Mouse (Mus musculus) ES-Bruce4 (cell line): ENCODE data around the gene Hoxa5. TPM values are rescaled to one million over a fixed set of nuclear protein-coding genes. Genes with fewer than 3 reads are reported as not detected.

Experiments used
- H3K27ac ChIP-seq: 2 replicates; pipeline ENCODE4 v1.5.1; 2012; ENCODE audit warnings: low read length, inconsistent platforms; ENCODE audit not compliant: insufficient read depth
- H3K27me3 ChIP-seq: 2 replicates; pipeline ENCODE4 v1.6.1; 2012; ENCODE audit warnings: mild to moderate bottlenecking, low read length, inconsistent platforms; ENCODE audit not compliant: control insufficient read depth, poor library complexity, insufficient read depth, severe bottlenecking
- H3K36me3 ChIP-seq: 2 replicates; pipeline ENCODE4 v1.6.1; 2012; ENCODE audit warnings: inconsistent platforms, mild to moderate bottlenecking, low read length, moderate library complexity; ENCODE audit not compliant: control insufficient read depth, poor library complexity, insufficient read depth, severe bottlenecking
- H3K4me1 ChIP-seq: one replicate; pipeline ENCODE4 v1.8.1; 2011; ENCODE audit warnings: low read length; ENCODE audit not compliant: control insufficient read depth, insufficient read depth
- H3K4me3 ChIP-seq: 2 replicates; pipeline ENCODE4 v1.5.1; 2011; ENCODE audit warnings: low read depth, mild to moderate bottlenecking, low read length
- H3K9ac ChIP-seq: 2 replicates; pipeline ENCODE4 v1.6.1; 2012; ENCODE audit warnings: low read depth, mild to moderate bottlenecking, inconsistent platforms; ENCODE audit not compliant: poor library complexity, severe bottlenecking
- H3K9me3 ChIP-seq: replicated peaks from 2 replicates; pipeline ENCODE4 v1.6.1; 2012; ENCODE audit warnings: mild to moderate bottlenecking, low read length, inconsistent platforms; ENCODE audit not compliant: control insufficient read depth, poor library complexity, insufficient read depth, severe bottlenecking
- CTCF ChIP-seq: IDR thresholded peaks from one replicate; pipeline ENCODE4 v1.8.1; 2011; ENCODE audit warnings: low read depth, low read length
- EP300 ChIP-seq: IDR thresholded peaks from 2 replicates; pipeline ENCODE4 v1.6.1; 2011; ENCODE audit warnings: low read depth, low read length; ENCODE audit not compliant: insufficient read depth
- POLR2A ChIP-seq: IDR thresholded peaks from one replicate; pipeline ENCODE4 v1.8.1; 2011; ENCODE audit warnings: low read length; ENCODE audit not compliant: insufficient read depth
- polyA plus RNA-seq: library from polyadenylated mRNA; stranded (reverse); fragments of >200 nt; gene quantifications from 2 replicates; pipeline ENCODE4 v1.2.4, GENCODE M21; 2011; ENCODE audit warnings: low read depth; ENCODE audit not compliant: missing spikeins, insufficient read depth, insufficient read length

The Hoxa5 gene
- polyA plus RNA-seq, 1 experiment: not detected

DNA sequence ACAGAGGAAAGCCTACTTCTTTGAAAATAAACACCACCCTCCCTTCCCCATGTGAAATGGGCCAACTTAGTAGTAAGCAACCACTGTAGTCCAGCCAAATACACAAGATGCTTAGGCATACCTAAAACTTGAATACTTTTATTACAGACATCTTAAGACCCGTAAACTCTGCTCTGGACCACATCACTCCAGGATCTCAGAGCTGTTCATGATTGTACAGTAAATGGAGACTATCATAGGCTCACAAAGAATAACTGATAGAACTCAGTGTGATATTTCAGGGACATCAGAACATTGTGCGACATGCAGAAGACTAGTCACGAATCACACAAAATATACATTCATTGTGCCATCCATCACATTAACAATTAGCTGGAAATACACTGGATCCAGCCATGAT lies 48.9 kb downstream of the Hoxa5 start:
- Histone ChIP-seq H3K9me3 (no peaks in the 10 kb centered on the region), H3K36me3 (no peaks in the 10 kb centered on the region), H3K9ac (no peak overlapping the region), H3K27me3 (peaks cover 24% of the 10 kb centered on the region), H3K27ac (no peak overlapping the region), H3K4me1 (peaks cover 4% of the 10 kb centered on the region), H3K4me3 (no peak overlapping the region)
- no peak for TF ChIP-seq EP300
- TF ChIP-seq POLR2A: no peak

DNA sequence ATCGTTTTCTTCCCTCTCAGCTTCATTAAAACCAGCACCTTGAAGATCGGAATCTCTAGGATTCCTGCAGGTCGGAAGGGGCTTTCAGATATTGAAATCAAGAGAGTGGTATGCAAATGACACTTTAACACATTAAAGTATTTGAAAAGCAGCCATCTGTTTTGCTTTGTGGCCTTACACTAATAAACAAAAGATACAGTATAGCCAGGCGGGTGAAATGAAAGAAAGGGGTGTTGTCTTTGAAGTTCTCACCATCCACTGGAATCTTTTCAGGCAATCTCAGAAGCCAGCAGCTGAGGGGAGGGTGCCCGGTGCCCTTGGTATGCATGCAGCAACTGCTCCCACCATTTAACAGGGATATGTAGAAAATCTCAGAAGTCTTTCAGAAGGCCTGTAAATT lies 50.3 kb downstream of the Hoxa5 start:
- Histone ChIP-seq H3K4me3 (no peak overlapping the region), H3K27ac (no peak overlapping the region), H3K4me1 (no peaks in the 10 kb centered on the region), H3K9ac (no peak overlapping the region), H3K27me3 (peaks cover 29% of the 10 kb centered on the region), H3K36me3 (no peaks in the 10 kb centered on the region), H3K9me3 (no peaks in the 10 kb centered on the region)
- no peak for TF ChIP-seq CTCF
- no peak for TF ChIP-seq POLR2A
- no peak for TF ChIP-seq EP300

DNA sequence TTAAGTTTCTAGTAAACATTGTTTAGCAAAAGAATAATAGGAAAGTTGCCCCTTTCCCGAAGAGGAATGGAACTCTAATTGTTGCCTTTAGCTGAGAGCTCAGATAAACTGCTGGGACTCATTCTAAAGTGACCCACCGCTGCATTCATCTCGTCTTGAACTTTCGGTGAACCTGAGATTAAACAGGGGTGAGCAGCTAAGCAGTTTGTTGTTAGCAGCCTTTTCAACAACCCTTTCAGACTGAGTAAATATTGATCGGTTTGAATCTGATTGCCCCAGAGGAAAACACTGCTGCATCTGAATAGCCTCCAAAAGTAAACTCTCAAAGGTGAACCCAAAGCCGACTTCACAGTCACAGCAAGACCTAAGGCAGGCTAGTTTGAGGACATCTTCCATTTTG lies 51.1 kb downstream of the Hoxa5 start:
- Histone ChIP-seq H3K4me1 (no peaks in the 10 kb centered on the region), H3K27me3 (peaks cover 29% of the 10 kb centered on the region), H3K4me3 (no peak overlapping the region), H3K36me3 (no peaks in the 10 kb centered on the region), H3K27ac (no peak overlapping the region), H3K9ac (no peak overlapping the region), H3K9me3 (no peaks in the 10 kb centered on the region)
- no peak for TF ChIP-seq EP300
- TF ChIP-seq POLR2A: no peak
- TF ChIP-seq CTCF: no peak

DNA sequence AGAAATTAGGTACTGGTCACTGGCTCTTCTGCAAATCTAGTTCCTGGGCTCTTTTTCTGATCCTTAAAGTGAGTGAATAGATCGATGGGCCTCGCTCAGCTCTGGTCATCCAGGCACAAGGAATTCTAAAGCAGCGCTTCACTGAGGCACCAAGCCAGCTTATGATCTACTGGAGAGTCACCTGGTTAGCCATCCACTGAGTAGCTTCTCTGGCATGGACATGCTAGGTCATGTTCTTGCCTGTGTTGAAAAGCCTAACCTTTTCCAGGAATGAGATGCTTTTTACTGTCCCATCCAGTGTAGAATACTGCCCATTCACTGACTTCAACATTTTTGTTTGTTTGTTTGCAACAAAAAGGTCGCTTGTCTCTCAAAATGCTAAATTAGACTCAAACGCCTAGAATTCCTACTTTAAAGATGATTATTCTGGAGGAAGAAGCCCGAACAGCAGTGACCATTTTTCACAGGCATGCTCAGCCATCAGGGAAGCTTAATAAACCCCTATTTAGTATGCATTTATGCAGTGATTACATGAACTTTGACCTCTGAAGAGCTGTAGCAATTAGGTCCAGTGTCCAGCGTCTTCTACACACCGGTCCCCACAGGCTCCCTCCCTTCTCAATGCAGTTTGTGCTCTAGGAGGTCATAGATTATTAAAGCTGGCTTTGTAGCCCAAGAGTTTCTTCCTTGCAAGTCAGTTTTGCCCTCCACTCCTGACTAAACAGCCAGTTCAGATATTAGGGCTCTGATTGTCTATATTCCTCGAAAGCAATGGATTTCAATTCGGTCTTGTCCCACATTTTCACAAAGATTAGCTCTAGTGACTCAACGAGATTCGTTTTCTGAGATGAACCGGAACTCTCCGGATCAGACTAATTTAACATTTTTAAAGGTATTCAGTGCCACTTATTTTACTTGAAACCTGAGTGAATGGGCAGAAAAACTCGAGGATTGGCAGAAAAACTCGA lies 51.9 kb downstream of the Hoxa5 start:
- Histone ChIP-seq H3K9me3 (no peaks in the 10 kb centered on the region), H3K9ac (no peak overlapping the region), H3K27me3 (peaks cover 29% of the 10 kb centered on the region), H3K27ac (no peak overlapping the region), H3K4me1 (no peaks in the 10 kb centered on the region), H3K36me3 (no peaks in the 10 kb centered on the region), H3K4me3 (no peak overlapping the region)
- no peak for TF ChIP-seq EP300
- no peak for TF ChIP-seq CTCF
- TF ChIP-seq POLR2A: no peak

Other genes with a start within 250 kb of the Hoxa5 start
- 42.9 and 43.0 TPM in 2 replicates for gene Skap2, start 192.0 kb downstream of the Hoxa5 start, polyA plus RNA-seq
- gene Hoxa1, start 46.3 kb downstream of the Hoxa5 start, polyA plus RNA-seq: 2.7 and 2.9 TPM in 2 replicates
- gene Hoxa2, start 39.8 kb downstream of the Hoxa5 start, polyA plus RNA-seq: not detected in 2 replicates
- gene 5730596B20Rik, start 27.1 kb downstream of the Hoxa5 start, polyA plus RNA-seq: not detected in 2 replicates
- gene Hoxa4, start 12.8 kb downstream of the Hoxa5 start, polyA plus RNA-seq: not detected in 2 replicates
- gene Hoxa6, start 4.1 kb upstream of the Hoxa5 start, polyA plus RNA-seq: not detected in 2 replicates
- gene Hoxa3, start 8.7 kb upstream of the Hoxa5 start, polyA plus RNA-seq: 0.25 TPM in 1 of 2 replicates, not detected in the other
- not detected in 2 replicates for gene Gm28308, start 8.8 kb upstream of the Hoxa5 start, polyA plus RNA-seq
- gene Hoxa7, start 17.3 kb upstream of the Hoxa5 start, polyA plus RNA-seq: 0.65 and 1.4 TPM in 2 replicates
- gene Hoxa9, start 26.5 kb upstream of the Hoxa5 start, polyA plus RNA-seq: not detected in 2 replicates
- not detected in 2 replicates for gene Hoxa10, start 36.3 kb upstream of the Hoxa5 start, polyA plus RNA-seq
- gene Hoxa11, start 41.2 kb upstream of the Hoxa5 start, polyA plus RNA-seq: not detected in 2 replicates
- 0.25 TPM in 1 of 2 replicates, not detected in the other for gene Hoxa13, start 56.3 kb upstream of the Hoxa5 start, polyA plus RNA-seq
- 0.63 and 0.68 TPM in 2 replicates for gene Evx1, start 108.9 kb upstream of the Hoxa5 start, polyA plus RNA-seq